Mouse (Mus musculus) heart, postnatal 0 days (tissue): ENCODE measurements around the gene Gm42957.

ENCODE experiments used
- CTCF ChIP-seq: IDR thresholded peaks from 2 replicates; pipeline ENCODE4 v1.5.1; 2016; ENCODE audit warnings: antibody characterized with exemption, control low read depth, low read depth
- EP300 ChIP-seq: IDR thresholded peaks from 2 replicates; pipeline ENCODE4 v1.6.1; 2016; ENCODE audit warnings: antibody characterized with exemption, low read depth

DNA sequence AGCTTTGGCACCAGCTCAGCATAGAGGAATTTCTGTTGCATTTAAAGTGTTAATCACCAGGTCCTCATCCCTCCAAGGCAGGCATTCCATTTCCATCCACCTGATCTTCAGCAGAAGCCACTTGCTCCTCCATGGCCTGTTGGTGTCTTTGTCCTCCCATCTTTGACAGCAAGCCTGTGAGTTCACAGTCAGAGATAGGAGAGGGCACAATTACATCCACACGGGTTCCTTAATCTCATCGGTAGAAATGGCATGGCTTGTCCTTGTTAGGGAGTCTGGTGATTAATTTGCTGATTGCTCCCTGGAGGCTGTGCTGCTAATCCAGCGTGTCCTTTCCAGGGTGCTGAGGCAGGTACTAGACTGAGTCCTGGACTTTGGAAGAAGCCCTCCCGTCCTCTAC is 38.2 kb downstream of the Gm42957 start:
- TF ChIP-seq CTCF (no peak), EP300 (no peak)
